Mouse (Mus musculus) mouse trophoblast stem cell (cell line): ENCODE measurements around the gene Ube2r2.

Experiments
- in situ Hi-C, 2 experiments: fragments of 300-500 bp; cut with MseI, MboI; formaldehyde crosslinking; loops; 2 replicates in 1 of 2; 3 replicates in 1 of 2; pipeline ENCODE4 v1.15.1; 2025

The Ube2r2 gene

DNA sequence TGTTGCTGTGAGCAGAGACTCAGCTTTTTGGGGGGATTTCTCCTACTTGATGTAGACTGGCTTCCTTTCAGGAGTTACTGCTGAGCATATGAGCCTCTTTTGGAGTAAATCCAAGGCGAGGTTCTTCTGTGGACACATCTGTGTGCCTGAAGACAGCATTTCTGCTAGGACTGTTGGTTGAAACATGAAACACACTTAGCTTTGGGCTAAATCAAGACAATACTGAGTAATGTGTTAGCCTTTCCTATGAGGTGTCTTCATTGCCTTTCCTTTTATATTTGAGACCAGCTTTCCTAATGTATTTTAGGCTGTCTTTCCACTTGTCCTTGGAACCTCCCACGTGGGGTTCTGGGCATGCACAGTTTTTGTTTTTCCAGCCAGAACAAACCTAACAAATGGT, 39.1 kb downstream of the Ube2r2 start:
- in situ Hi-C loops: no loop called here

DNA sequence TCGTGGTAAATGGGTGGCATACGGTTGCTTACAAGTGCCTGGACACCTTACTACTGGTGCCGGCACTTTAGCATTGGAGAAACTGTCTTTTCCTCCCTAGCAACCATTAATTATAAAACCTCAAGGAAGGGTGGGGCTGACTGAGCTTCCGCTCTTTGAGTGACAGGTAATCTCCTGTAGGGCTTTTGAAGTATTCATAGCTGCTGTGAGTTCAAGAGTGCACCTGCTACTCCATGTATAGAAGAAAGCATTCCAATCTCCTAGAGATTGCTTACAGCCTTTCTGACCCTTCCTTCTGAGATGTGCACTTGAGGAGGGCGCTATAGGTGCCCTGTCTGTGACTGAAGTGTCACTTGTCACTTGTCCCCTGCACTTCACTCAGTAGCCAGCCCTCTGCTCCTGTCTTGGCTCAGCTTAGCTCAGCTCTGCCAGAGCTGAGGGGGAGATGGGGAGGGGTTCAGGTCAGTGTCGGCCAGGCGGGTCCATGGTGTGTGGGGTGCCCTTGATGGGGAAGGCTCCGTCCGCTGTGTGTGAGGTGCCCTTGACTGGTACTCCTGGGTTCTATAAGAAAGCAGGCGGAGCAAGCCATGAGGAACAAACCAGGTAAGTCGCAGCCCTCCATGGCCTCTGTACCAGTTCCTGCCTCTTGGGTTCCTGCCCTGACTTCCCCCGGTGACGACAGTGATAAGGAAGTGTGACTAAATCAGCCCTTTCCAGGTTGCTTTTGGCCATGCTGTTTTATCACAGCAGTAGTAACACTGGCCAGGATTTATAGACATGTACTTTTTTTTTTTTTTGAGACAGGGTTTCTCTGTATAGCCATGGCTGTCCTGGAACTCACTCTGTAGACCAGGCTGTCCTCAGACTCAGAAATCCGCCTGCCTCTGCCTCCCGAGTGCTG, 44.5 kb downstream of the Ube2r2 start:
- in situ Hi-C loops: no loop called here

GRCm38 (mm10) chr4:41189809-41190208, 54.3 kb downstream of the Ube2r2 start:
- in situ Hi-C loops: no loop called here

DNA sequence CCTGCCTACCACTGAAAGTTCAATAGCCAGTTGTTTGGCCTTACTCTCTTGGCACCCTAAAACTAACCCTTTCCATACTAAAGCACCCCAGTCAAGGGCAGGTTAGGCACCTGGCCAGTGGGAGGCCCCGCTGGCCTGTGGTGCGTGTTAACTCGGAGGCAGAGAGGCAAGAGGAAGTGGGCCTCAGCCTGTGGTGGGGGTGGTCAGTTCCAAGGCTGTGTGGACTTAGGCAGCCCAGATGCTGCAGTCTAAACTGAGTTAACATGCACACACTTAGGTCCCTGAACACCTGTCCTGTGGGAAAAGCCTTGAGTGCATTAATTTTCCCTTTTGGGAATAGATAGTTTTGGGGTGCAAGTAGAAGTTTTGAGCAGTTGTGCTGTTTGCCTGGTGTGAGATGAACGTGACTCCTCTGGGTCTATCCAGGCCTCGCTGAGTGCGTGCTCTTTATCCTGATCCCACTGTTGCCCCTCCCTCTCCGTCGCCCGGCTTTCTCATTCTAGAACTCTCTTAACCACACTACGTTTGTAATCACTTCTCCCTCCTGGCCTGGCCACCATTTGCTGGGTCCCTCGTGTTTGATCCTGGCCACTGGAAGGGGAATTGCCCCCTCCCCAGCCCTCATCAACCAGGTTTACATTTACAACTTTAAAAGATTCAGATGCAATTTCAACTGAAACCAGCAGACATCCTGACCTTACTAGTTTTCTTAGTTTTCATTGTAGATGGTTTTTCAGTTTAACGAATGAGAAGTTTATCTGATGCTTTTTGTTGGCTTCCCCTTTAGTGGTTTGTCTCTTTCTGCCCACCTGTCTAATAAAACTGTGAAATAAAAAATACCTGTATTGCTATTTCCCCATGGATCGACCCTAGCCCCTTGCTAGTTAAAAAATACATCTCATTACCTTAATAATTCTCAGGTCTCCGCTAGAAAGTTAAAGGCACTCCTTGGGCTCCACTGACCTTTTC, 57.3 kb downstream of the Ube2r2 start:
- in situ Hi-C loops: no loop called here

DNA sequence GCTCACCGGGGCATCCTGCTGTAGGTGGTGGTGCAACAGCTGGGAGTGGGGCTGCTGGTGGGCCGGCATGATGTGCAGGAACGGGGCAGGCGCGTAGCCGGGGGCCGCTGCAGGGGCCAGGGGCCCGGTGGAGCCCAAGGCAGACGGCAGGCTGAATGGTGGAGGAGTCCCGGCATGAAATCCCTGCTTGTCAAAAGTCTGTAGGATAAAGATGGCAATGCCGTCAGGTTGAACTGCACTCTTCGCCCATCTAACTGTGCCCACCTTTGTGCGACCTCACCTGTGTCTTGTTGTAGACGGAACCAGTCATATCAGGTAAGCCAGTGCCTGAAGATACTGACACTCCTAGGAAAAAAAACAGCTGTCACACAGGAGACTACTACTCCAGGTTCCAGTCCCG, 59.8 kb downstream of the Ube2r2 start:
- in situ Hi-C loops: no loop called here

- in situ Hi-C loops: no loop called here
Observed at GRCm38 (mm10) chr4:41196861-41197610, 61.5 kb downstream of the Ube2r2 start.

DNA sequence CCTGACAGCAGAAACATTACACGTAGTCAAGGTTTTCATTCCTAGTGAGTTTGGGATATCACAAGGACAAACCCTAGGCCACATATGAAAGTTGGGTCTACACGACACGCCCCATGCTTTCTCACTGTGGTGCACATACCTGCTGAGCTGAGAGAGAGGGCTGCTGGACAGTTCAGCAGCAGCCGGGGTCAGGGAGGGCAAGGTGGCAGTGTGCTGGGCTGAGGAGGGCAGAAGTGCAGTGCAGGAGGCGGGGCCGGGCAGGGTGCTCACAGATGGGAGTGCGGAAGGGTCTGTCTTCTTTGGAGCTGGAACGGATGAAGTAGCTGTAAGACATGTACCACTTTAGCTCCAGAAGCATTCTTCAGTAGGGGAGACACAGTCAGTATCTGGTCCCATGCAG, 66.6 kb downstream of the Ube2r2 start:
- in situ Hi-C loops: no loop called here

GRCm38 (mm10) chr4:41205751-41206150, 70.2 kb downstream of the Ube2r2 start:
- in situ Hi-C loops: no loop called here

- in situ Hi-C loops: no loop called here
Observed at GRCm38 (mm10) chr4:41208050-41208449, 72.5 kb downstream of the Ube2r2 start.

- in situ Hi-C loops: no loop called here
Observed at GRCm38 (mm10) chr4:41225412-41225811, 89.9 kb downstream of the Ube2r2 start.

DNA sequence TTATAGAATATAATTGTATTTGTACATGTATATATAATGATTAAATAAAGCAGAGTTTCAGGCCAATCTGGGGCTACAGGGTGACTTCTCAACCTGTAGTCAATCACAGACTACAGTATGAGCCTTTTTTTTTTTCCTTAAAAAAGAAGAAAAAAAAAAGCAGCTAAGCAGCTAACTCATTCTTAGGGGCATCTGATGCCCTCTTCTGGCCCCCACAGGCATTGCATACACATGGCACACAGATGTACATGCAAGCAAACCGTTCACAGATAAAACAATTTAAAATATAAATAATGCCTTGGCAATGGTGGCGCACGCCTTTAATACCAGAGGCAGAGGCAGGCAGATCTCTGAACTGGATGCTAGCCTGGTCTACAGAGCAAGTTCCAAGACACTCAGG, 90.8 kb downstream of the Ube2r2 start:
- in situ Hi-C loops: no loop called here

DNA sequence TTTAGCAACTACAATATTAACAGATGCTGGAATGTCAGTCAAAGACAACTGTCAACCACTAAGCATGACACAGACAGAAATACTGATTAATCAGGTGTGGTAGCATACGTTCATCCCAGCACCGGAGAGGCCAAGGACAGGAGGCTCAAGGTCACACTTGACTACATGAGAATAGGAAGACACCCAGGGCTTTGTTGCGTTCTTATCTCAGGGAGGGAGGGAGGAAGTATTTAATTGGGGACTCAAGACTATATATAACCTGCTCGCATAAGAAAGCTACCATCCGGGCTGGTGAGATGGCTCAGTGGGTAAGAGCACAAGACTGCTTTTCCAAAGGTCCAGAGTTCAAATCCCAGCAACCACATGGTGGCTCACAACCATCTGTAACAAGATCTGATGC, 100.1 kb downstream of the Ube2r2 start:
- in situ Hi-C loops: no loop called here

DNA sequence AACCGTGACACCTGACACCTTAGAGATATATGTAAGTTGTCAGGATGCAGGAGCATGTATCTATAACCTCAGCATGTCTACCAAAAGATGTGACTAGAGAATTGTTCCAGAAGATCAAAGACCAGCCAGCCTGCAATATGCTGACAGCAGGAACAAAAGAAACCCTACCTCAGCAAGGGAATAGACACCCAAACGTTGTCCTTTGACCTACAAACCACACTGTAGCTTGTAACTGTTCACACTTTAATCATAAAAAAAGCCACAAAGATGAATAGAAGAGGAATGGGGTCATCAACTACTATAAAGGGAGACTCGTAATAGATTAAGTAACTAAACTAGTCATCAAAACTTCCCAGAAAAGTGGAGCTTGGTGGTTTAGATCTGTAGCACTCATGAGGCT, 105.4 kb downstream of the Ube2r2 start:
- in situ Hi-C loops: no loop called here
